Mouse (Mus musculus): ENCODE measurements at regions not wholly inside any gene's neighbourhood (a gene's known extent, or its start where the extent isn't known, plus 50 kb on each side); places are given as distances from the start of the nearest gene placed in this dataset.

- in situ Hi-C loops (cut with MboI, MseI), result no loop called here
These were observed 51.5 kb upstream of the D7Ertd443e start for GRCm38 (mm10) chr7:134436917-134437316.

- in situ Hi-C loops (cut with MboI, MseI), result no loop called here
These were observed 53.8 kb upstream of the D7Ertd443e start for GRCm38 (mm10) chr7:134439281-134439680.

- in situ Hi-C loops (cut with MboI, MseI), result no loop called here
These were observed 59.7 kb upstream of the D7Ertd443e start for GRCm38 (mm10) chr7:134445008-134445806.

GRCm38 (mm10) chr7:134447648-134448202, 62.3 kb upstream of the D7Ertd443e start:
- in situ Hi-C loops (cut with MboI, MseI), result no loop called here

- in situ Hi-C loops (cut with MboI, MseI), result no loop called here
These were observed 63.4 kb upstream of the D7Ertd443e start for GRCm38 (mm10) chr7:134448831-134449230.

GRCm38 (mm10) chr7:134462677-134463076, 77.2 kb upstream of the D7Ertd443e start:
- in situ Hi-C loops (cut with MboI, MseI), result no loop called here

GRCm38 (mm10) chr7:134463380-134463779, 77.9 kb upstream of the D7Ertd443e start:
- in situ Hi-C loops (cut with MboI, MseI), result no loop called here

GRCm38 (mm10) chr7:134467216-134467615, 81.8 kb upstream of the D7Ertd443e start:
- in situ Hi-C loops (cut with MboI, MseI), result no loop called here

- in situ Hi-C loops (cut with MboI, MseI), result no loop called here
These were observed 85.8 kb upstream of the D7Ertd443e start for GRCm38 (mm10) chr7:134471286-134471685.

- in situ Hi-C loops (cut with MboI, MseI), result no loop called here
These were observed 105.9 kb upstream of the D7Ertd443e start for GRCm38 (mm10) chr7:134491326-134491725.

- in situ Hi-C loops (cut with MboI, MseI), result no loop called here
These were observed 111.8 kb upstream of the D7Ertd443e start for GRCm38 (mm10) chr7:134497219-134497618.

- in situ Hi-C loops (cut with MboI, MseI), result no loop called here
These were observed 112.4 kb upstream of the D7Ertd443e start for GRCm38 (mm10) chr7:134497870-134498269.

- in situ Hi-C loops (cut with MboI, MseI), result no loop called here
These were observed 113.3 kb upstream of the D7Ertd443e start for GRCm38 (mm10) chr7:134498716-134499115.

- in situ Hi-C loops (cut with MboI, MseI), result no loop called here
These were observed 114.0 kb upstream of the D7Ertd443e start for GRCm38 (mm10) chr7:134499429-134499828.

GRCm38 (mm10) chr7:134500210-134500609, 114.7 kb upstream of the D7Ertd443e start:
- in situ Hi-C loops (cut with MboI, MseI), result no loop called here

- in situ Hi-C loops (cut with MboI, MseI), result no loop called here
These were observed 115.6 kb upstream of the D7Ertd443e start for GRCm38 (mm10) chr7:134501079-134501478.

GRCm38 (mm10) chr7:134510333-134510928, 125.0 kb upstream of the D7Ertd443e start:
- in situ Hi-C loops (cut with MboI, MseI), result no loop called here

GRCm38 (mm10) chr7:134519372-134519975, 134.0 kb upstream of the D7Ertd443e start:
- in situ Hi-C loops (cut with MboI, MseI), result no loop called here

- in situ Hi-C loops (cut with MboI, MseI), result no loop called here
These were observed 138.4 kb upstream of the D7Ertd443e start for GRCm38 (mm10) chr7:134523897-134524296.

GRCm38 (mm10) chr7:134525041-134525440, 139.6 kb upstream of the D7Ertd443e start:
- in situ Hi-C loops (cut with MboI, MseI), result no loop called here

- in situ Hi-C loops (cut with MboI, MseI), result no loop called here
These were observed 140.0 kb upstream of the D7Ertd443e start for GRCm38 (mm10) chr7:134525461-134525860.

GRCm38 (mm10) chr7:134527351-134527750, 141.9 kb upstream of the D7Ertd443e start:
- in situ Hi-C loops (cut with MboI, MseI), result no loop called here
